ENCODE assay signal across 35 mouse cellular contexts in genomic region chr9:5663886-5664285, GRCm38 (mm10).
"Had no signal": no experiment of that assay in that cellular context is flagged by ENCODE, and none has a peak within 500 bp of the region (broad histone marks: within the 10 kb centered on the region; RNA-seq: fewer than 3 reads in every experiment).

No protein-coding gene starts in this region.

- ATAC-seq: hindbrain, embryonic 16.5 days; hindbrain, postnatal 0 days; inflammation-experienced regulatory T-cells, adult 6 months; intestine, embryonic 15.5 days; intestine, embryonic 16.5 days; intestine, postnatal 0 days had no signal

- DNase-seq: heart, postnatal 10 days; heart, postnatal 14 days; heart, postnatal 36 days; heart, postnatal 4 days; kidney, adult 11 months; kidney, adult 18-20 months; kidney, adult 2 months; kidney, adult 8-10 months; kidney, adult 9 months; kidney, postnatal 10 days; kidney, postnatal 14 days; kidney, postnatal 25 days; kidney, postnatal 36 days; kidney, postnatal 4 days; layer of hippocampus, adult 9-11 months; layer of hippocampus, postnatal 36 days had no signal

- H3K27ac ChIP-seq: heart, embryonic 13.5 days; heart, embryonic 15.5 days; hindbrain, embryonic 10.5 days; hindbrain, embryonic 12.5 days; hindbrain, embryonic 13.5 days; hindbrain, embryonic 14.5 days; hindbrain, embryonic 15.5 days; hindbrain, postnatal 0 days; intestine, embryonic 15.5 days; kidney, embryonic 15.5 days; kidney, postnatal 0 days; layer of hippocampus, adult 2 months; left cerebral cortex, adult 2 months had no signal

- H3K27me3 ChIP-seq: heart, embryonic 12.5 days; heart, embryonic 13.5 days; heart, embryonic 15.5 days; hindbrain, embryonic 12.5 days; hindbrain, embryonic 13.5 days; hindbrain, embryonic 15.5 days; intestine, embryonic 15.5 days; kidney, embryonic 15.5 days had no signal

- H3K9me3 ChIP-seq: heart, embryonic 13.5 days; heart, embryonic 15.5 days; hindbrain, embryonic 13.5 days; hindbrain, embryonic 15.5 days; intestine, embryonic 15.5 days; kidney, embryonic 15.5 days had no signal

- H3K9ac ChIP-seq: heart, embryonic 12.5 days; heart, embryonic 13.5 days; heart, embryonic 15.5 days; hindbrain, embryonic 12.5 days; hindbrain, embryonic 13.5 days; hindbrain, embryonic 14.5 days; hindbrain, embryonic 15.5 days; intestine, embryonic 15.5 days; kidney, embryonic 15.5 days had no signal

- H3K4me2 ChIP-seq: heart, embryonic 11.5 days; heart, embryonic 12.5 days; heart, embryonic 13.5 days; heart, embryonic 15.5 days; hindbrain, embryonic 12.5 days; hindbrain, embryonic 13.5 days; hindbrain, embryonic 14.5 days; hindbrain, embryonic 15.5 days; intestine, embryonic 15.5 days; kidney, embryonic 15.5 days had no signal

- H3K4me3 ChIP-seq: heart, embryonic 12.5 days; heart, embryonic 13.5 days; heart, embryonic 15.5 days; hindbrain, embryonic 10.5 days; hindbrain, embryonic 12.5 days; hindbrain, embryonic 13.5 days; hindbrain, embryonic 15.5 days; intestine, embryonic 15.5 days; kidney, embryonic 15.5 days; layer of hippocampus, adult 2 months; left cerebral cortex, adult 2 months had no signal

- H3K36me3 ChIP-seq: heart, embryonic 12.5 days; heart, embryonic 13.5 days; heart, embryonic 15.5 days; hindbrain, embryonic 10.5 days; hindbrain, embryonic 12.5 days; hindbrain, embryonic 13.5 days; hindbrain, embryonic 15.5 days; intestine, embryonic 15.5 days; kidney, embryonic 15.5 days had no signal

- H3K4me1 ChIP-seq: heart, embryonic 12.5 days; heart, embryonic 13.5 days; heart, embryonic 15.5 days; hindbrain, embryonic 10.5 days; hindbrain, embryonic 12.5 days; hindbrain, embryonic 13.5 days; hindbrain, embryonic 15.5 days; intestine, embryonic 15.5 days; kidney, embryonic 15.5 days had no signal
